Comparison of ENCODE assay signal across 9 mouse cellular contexts in genomic region chr13:29350004-29350403, GRCm38 (mm10).
"Had no signal": no experiment of that assay in that cellular context is flagged by ENCODE, and none has a peak within 500 bp of the region (broad histone marks: within the 10 kb centered on the region; RNA-seq: fewer than 3 reads in every experiment).

No protein-coding gene starts in this region.

- H3K4me3 ChIP-seq: limb, embryonic 13.5 days; midbrain, embryonic 15.5 days had no signal

- H3K27ac ChIP-seq: limb, embryonic 13.5 days; liver, embryonic 14.5 days; midbrain, embryonic 15.5 days had no signal

- DNase-seq: left cerebral cortex, postnatal 4 days; lung, adult 18-20 months; right cerebral cortex, adult 18-20 months; right cerebral cortex, postnatal 25 days; thymus, postnatal 36 days had no signal

- H3K36me3 ChIP-seq: midbrain, embryonic 15.5 days had no signal

- H3K4me2 ChIP-seq: limb, embryonic 13.5 days; midbrain, embryonic 15.5 days had no signal

- H3K4me1 ChIP-seq: midbrain, embryonic 15.5 days had no signal

- ATAC-seq: intestine, embryonic 16.5 days; midbrain, embryonic 15.5 days had no signal

- H3K9ac ChIP-seq: limb, embryonic 13.5 days; liver, embryonic 14.5 days; midbrain, embryonic 15.5 days had no signal

- H3K9me3 ChIP-seq: midbrain, embryonic 15.5 days had no signal

- H3K27me3 ChIP-seq: limb, embryonic 13.5 days; midbrain, embryonic 15.5 days had no signal
